Mouse (Mus musculus): ENCODE results near the gene Thada.
A peak's percentile ranks its signal among the peaks of the same experiment; 100 is the strongest.
"Not testable (repeated sequence)": the region's sequence is repeated elsewhere in the genome, so short reads cannot be mapped to it uniquely, and the experiment has no call there.

Thada gene

GRCm38 (mm10) chr17:84190885-84191284, 275.1 kb downstream of the Thada start:
- DNase-seq (ENCODE audit: inconsistent age in 2 of 2, low spot score in 1 of 2): peak; percentile 79 to 93

GRCm38 (mm10) chr17:84189127-84189854, 276.7 kb downstream of the Thada start:
- peak; percentile 57 to 82 for DNase-seq (ENCODE audit: inconsistent age in 2 of 2, low spot score in 1 of 2)

GRCm38 (mm10) chr17:84188374-84188961, 277.5 kb downstream of the Thada start:
- peak; percentile 97 to 99 for DNase-seq (ENCODE audit: inconsistent age in 2 of 2, low spot score in 1 of 2)

GRCm38 (mm10) chr17:84187727-84188373, 278.2 kb downstream of the Thada start, which contains the start of gene Zfp36l2:
Gene Zfp36l2, minus strand, starts transcription at chr17:84187947.
- DNase-seq (ENCODE audit: inconsistent age in 2 of 2, low spot score in 1 of 2): peak; percentile 98

GRCm38 (mm10) chr17:84187264-84187663, 278.7 kb downstream of the Thada start:
- not testable (repeated sequence) for DNase-seq (ENCODE audit: inconsistent age in 2 of 2, low spot score in 1 of 2)

GRCm38 (mm10) chr17:84186451-84187202, 279.4 kb downstream of the Thada start:
- peak; percentile 79 to 92 for DNase-seq (ENCODE audit: inconsistent age in 2 of 2, low spot score in 1 of 2)

GRCm38 (mm10) chr17:84185581-84186450, 280.2 kb downstream of the Thada start:
- peak; percentile 72 to 86 for DNase-seq (ENCODE audit: inconsistent age in 2 of 2, low spot score in 1 of 2)

GRCm38 (mm10) chr17:84185011-84185411, 281.0 kb downstream of the Thada start:
- DNase-seq (ENCODE audit: inconsistent age in 2 of 2, low spot score in 1 of 2): peak; percentile 31 to 83

GRCm38 (mm10) chr17:84183291-84183781, 282.7 kb downstream of the Thada start:
- peak; percentile 96 to 98 for DNase-seq (ENCODE audit: inconsistent age in 2 of 2, low spot score in 1 of 2)

- peak; percentile 49 to 71 for DNase-seq (ENCODE audit: inconsistent age in 2 of 2, low spot score in 1 of 2)
Observed at GRCm38 (mm10) chr17:84182311-84183271, 283.4 kb downstream of the Thada start.

GRCm38 (mm10) chr17:84181502-84182310, 284.3 kb downstream of the Thada start:
- DNase-seq (ENCODE audit: inconsistent age in 2 of 2, low spot score in 1 of 2): peak; percentile 63 to 79

GRCm38 (mm10) chr17:84180715-84181501, 285.1 kb downstream of the Thada start:
- DNase-seq (ENCODE audit: inconsistent age in 2 of 2, low spot score in 1 of 2): peak; percentile 38 to 71

- DNase-seq (ENCODE audit: inconsistent age in 2 of 2, low spot score in 1 of 2): peak in 1 of 2 experiments; percentile 8
Observed at GRCm38 (mm10) chr17:84179973-84180365, 286.0 kb downstream of the Thada start.

- DNase-seq (ENCODE audit: inconsistent age in 2 of 2, low spot score in 1 of 2): peak; percentile 5 to 17
Observed at GRCm38 (mm10) chr17:84179026-84179972, 286.7 kb downstream of the Thada start.

GRCm38 (mm10) chr17:84177481-84177880, 288.5 kb downstream of the Thada start:
- peak; percentile 34 to 67 for DNase-seq (ENCODE audit: inconsistent age in 2 of 2, low spot score in 1 of 2)

- peak; percentile 11 to 21 for DNase-seq (ENCODE audit: inconsistent age in 2 of 2, low spot score in 1 of 2)
Observed at GRCm38 (mm10) chr17:84176446-84176845, 289.6 kb downstream of the Thada start.
